Mouse (Mus musculus) liver, adult 2 months (tissue): ENCODE data around the gene Nipbl.

Experiments used
- CTCF ChIP-seq: fragments of 200-500 bp; IDR thresholded peaks from 2 replicates; pipeline ENCODE4 v1.5.1; 2011; ENCODE audit warnings: low read depth, low read length, control low read depth
- POLR2A ChIP-seq: fragments of 200-500 bp; IDR thresholded peaks from 2 replicates; pipeline ENCODE4 v1.6.1; 2011; ENCODE audit warnings: low read length, control low read depth; ENCODE audit not compliant: insufficient read depth; ENCODE audit errors: extremely low read depth

GRCm38 (mm10) chr15:8432534-8432933 lies 11.7 kb downstream of the Nipbl start:
- no peak for TF ChIP-seq CTCF
- no peak for TF ChIP-seq POLR2A
